Mouse (Mus musculus) spleen, adult 2 months (tissue): Measurements from ENCODE around the gene Hspa1l.

Experiments used
- CTCF ChIP-seq: fragments of 200-500 bp; IDR thresholded peaks from 2 replicates; pipeline ENCODE4 v1.5.1; 2011; ENCODE audit warnings: mild to moderate bottlenecking, inconsistent platforms; ENCODE audit not compliant: insufficient read depth, insufficient read length, insufficient replicate concordance; ENCODE audit errors: extremely low read depth
- POLR2A ChIP-seq: fragments of 200-500 bp; IDR thresholded peaks from 2 replicates; pipeline ENCODE4 v1.6.1; 2011; ENCODE audit warnings: low read depth, low read length, inconsistent platforms

- TF ChIP-seq CTCF (no peak), POLR2A (no peak)
These were observed 37.1 kb downstream of the Hspa1l start for GRCm38 (mm10) chr17:35009586-35009985.
